Mouse (Mus musculus) neural tube, embryonic 12.5 days (tissue): Measurements from ENCODE around the gene Eif5b. TPM values are rescaled to one million over a fixed set of nuclear protein-coding genes. Genes with fewer than 3 reads are reported as not detected.
"Not testable (repeated sequence)": the region's sequence is repeated elsewhere in the genome, so short reads cannot be mapped to it uniquely, and the experiment has no call there.

ENCODE experiments used
- ATAC-seq: fragments of 200-750 bp; cut with Nextera tagmentation; 2 replicates; pipeline ENCODE4 v1.8.0; 2017; ENCODE audit warnings: low read depth, mild to moderate bottlenecking, moderate TSS enrichment, moderate library complexity; ENCODE audit not compliant: low FRiP score
- H3K27ac ChIP-seq: fragments of 300-500 bp; sonication (generic); 2 replicates; pipeline ENCODE4 v1.5.1; 2016
- H3K27me3 ChIP-seq: fragments of 300-500 bp; sonication (generic); replicated peaks from 2 replicates; pipeline ENCODE4 v1.6.1; 2016; ENCODE audit warnings: mild to moderate bottlenecking
- H3K36me3 ChIP-seq: fragments of 300-500 bp; sonication (generic); 2 replicates; pipeline ENCODE4 v1.6.1; 2016; ENCODE audit warnings: mild to moderate bottlenecking
- H3K4me1 ChIP-seq: fragments of 300-500 bp; sonication (generic); 2 replicates; pipeline ENCODE4 v1.6.1; 2016
- H3K4me2 ChIP-seq: fragments of 300-500 bp; sonication (generic); replicated peaks from 2 replicates; pipeline ENCODE4 v1.6.1; 2016; ENCODE audit warnings: mild to moderate bottlenecking
- H3K4me3 ChIP-seq: fragments of 300-500 bp; sonication (generic); 2 replicates; pipeline ENCODE4 v1.5.1; 2016
- H3K9ac ChIP-seq: fragments of 300-500 bp; sonication (generic); 2 replicates; pipeline ENCODE4 v1.6.1; 2016; ENCODE audit warnings: mild to moderate bottlenecking
- H3K9me3 ChIP-seq: fragments of 300-500 bp; sonication (generic); 2 replicates; pipeline ENCODE4 v1.6.1; 2016; ENCODE audit warnings: mild to moderate bottlenecking
- whole genome bisulfite sequencing: fragments of 180-500 bp; shearing (Covaris S2); methylation state at CpG from one replicate; pipeline ENCODE4 v1.1.7; 2016; 5-methylcytosine and 5-hydroxymethylcytosine counted together
- polyA plus RNA-seq: library from polyadenylated mRNA; unstranded; fragments of >200 nt; fragmentation: Nextera tagmentation; extraction: Ambion mirVana; gene quantifications from 2 replicates; pipeline ENCODE4 v1.2.1, GENCODE M21; 2016

The Eif5b gene
- polyA plus RNA-seq, 1 experiment from 2014 or later, result 26.6 TPM

DNA sequence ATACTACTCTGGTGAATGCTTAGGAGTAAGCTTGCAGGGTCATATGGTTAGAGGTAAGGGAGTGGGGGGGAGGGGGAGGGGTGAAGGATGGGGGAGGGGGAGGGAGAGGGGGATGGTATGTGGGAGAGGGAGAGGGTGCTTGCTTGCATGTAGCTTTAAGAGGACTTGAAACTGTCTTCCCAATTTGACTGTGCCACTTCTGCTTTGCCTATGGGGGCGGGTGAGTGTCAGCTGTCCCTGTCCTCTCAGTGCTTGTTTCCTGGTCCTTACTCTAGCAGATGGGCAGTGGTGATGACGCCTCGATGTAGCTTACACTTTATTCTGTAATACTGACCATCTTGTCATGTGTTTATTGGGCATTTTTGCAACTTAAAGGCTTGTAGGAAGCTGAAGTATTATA lies 14.3 kb downstream of the Eif5b start:
- Histone ChIP-seq H3K27ac (no peak overlapping the region), H3K27me3 (no peaks in the 10 kb centered on the region), H3K9me3 (no peaks in the 10 kb centered on the region), H3K4me1 (no peaks in the 10 kb centered on the region), H3K36me3 (no peaks in the 10 kb centered on the region), H3K4me3 (no peak overlapping the region), H3K9ac (no peak overlapping the region), H3K4me2 (no peak overlapping the region)
- WGBS, result 90% methylated on average over 3 of the region's 3 CpGs
- ATAC-seq, result no peak

DNA sequence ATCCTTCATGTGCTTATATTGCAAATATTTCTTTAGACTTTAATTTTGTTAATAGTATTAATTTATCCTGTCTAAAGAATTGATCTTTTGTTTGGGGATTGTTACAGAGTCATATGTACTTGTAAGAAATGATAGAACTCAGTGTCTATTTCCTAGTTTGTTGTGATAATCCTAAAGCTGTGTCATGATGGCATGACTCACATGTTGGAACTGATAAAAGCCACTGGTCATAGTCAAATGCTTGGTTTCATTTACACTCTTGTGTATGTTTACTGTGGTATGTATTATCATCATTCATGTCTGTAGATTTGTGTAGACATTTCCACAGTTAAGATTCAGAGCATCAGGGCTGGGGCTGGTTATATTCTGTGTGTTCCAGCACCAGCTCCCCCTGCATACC lies 14.7 kb downstream of the Eif5b start:
- Histone ChIP-seq H3K4me2 (no peak overlapping the region), H3K4me3 (no peak overlapping the region), H3K27ac (no peak overlapping the region), H3K36me3 (no peaks in the 10 kb centered on the region), H3K4me1 (no peaks in the 10 kb centered on the region), H3K9ac (no peak overlapping the region), H3K27me3 (no peaks in the 10 kb centered on the region), H3K9me3 (no peaks in the 10 kb centered on the region)
- ATAC-seq, result no peak

DNA sequence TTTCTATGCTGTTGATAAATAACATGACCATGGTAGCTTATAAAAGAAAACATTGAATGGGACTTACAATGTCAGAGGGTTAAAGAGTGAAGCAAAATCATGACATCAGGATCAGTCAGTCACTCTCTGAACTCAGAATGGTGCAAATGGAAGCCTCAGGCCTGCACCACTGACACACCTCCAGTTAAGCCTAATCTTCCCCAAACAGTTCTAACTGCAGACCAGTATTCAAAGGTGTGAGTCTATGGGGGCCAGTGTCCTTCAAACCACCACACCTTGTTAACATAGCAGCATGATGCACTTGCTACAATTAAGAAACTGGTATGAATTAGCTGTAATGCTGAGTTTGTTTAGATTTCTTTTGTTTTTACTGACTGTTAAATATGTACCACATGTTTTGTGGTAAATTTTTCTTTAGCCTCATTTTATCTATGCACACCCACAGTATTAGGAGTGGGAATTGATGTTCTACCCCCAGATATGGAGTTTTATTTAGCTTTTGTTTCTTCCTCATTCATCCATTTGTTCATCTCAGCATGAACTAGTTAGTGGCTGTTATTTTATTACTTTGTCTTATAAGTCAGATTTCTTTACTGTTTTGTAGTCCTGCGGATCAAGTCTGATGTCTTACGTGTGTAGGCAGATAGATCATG lies 16.9 kb downstream of the Eif5b start:
- Histone ChIP-seq H3K27me3 (no peaks in the 10 kb centered on the region), H3K27ac (no peak overlapping the region), H3K36me3 (peaks cover 16% of the 10 kb centered on the region), H3K9me3 (no peaks in the 10 kb centered on the region), H3K4me1 (no peaks in the 10 kb centered on the region), H3K4me3 (no peak overlapping the region), H3K9ac (no peak overlapping the region), H3K4me2 (no peak overlapping the region)
- 93% methylated on average over 2 of the region's 2 CpGs for WGBS
- ATAC-seq, result no peak

DNA sequence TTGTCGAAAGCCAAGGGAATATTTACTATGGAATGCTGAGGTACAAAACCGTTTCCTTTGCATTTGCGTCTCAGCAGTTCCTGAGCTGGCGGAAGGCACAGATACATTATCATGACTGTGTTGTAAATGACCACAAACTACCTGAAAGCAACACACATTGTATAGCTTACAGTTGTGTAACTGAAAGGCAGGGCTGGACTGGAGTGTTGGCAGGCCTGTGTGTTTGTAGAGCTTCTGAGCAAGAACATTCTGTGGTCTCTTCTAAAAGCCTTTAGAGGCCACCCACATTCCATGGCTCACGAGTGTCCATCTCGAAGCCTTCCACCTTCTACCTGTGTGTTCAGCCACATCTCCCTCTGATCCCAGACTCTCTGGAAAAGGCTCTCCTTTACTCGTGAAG lies 29.5 kb downstream of the Eif5b start:
- no peak overlapping the region for H3K9ac ChIP-seq
- H3K27me3 ChIP-seq, result no peaks in the 10 kb centered on the region
- no peak overlapping the region for H3K4me2 ChIP-seq
- H3K4me3 ChIP-seq, result no peak overlapping the region
- no peaks in the 10 kb centered on the region for H3K9me3 ChIP-seq
- no peaks in the 10 kb centered on the region for H3K4me1 ChIP-seq
- H3K27ac ChIP-seq, result no peak overlapping the region
- WGBS, result 96% methylated on average over 7 of the region's 7 CpGs
- no peak for ATAC-seq
- H3K36me3 ChIP-seq, result peaks cover 24% of the 10 kb centered on the region

DNA sequence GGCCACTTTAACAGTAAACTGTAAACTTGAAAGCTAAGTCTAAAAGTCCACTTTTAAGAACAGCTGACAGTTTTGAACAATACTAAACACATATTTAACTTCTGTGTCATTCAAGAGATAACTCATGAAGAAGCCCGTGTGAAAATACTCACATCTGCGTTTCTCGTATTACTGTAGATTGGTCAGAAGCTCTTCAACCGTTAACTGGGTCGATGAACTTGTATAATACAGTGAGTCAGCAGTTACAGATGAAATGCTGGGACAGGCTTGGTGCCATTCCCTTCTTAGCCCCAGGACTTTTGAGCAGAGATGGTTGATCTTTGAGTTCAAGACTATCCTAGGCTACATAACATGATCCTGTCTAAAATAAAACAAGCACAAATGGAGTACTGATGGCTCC lies 33.6 kb downstream of the Eif5b start:
- Histone ChIP-seq H3K36me3 (peaks cover 32% of the 10 kb centered on the region), H3K27me3 (no peaks in the 10 kb centered on the region), H3K4me1 (no peaks in the 10 kb centered on the region), H3K9me3 (no peaks in the 10 kb centered on the region), H3K4me3 (no peak overlapping the region), H3K9ac (no peak overlapping the region), H3K27ac (no peak overlapping the region), H3K4me2 (no peak overlapping the region)
- ATAC-seq, result no peak
- WGBS, result 93% methylated on average over 5 of the region's 5 CpGs

DNA sequence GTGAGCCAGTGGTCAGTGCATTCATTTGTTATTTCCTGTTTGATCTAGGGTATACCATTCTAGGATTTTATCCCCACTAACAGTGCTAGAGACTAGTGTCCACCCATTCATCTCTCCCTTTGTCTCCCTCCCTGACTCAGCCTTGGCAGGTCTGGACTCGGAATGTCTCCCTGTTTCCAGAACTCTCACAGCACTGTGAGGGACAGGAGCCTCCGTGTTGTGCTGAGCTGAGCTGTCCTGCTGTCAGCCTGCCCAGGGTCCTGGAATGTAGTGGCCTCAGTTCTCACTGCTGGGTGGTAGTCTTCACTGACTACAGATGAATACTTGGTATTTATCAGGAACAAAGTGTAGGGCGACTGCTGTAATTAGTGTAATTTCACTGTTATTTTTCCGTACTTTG lies 37.7 kb downstream of the Eif5b start:
- H3K4me3 ChIP-seq, result no peak overlapping the region
- H3K27ac ChIP-seq, result no peak overlapping the region
- peaks cover 64% of the 10 kb centered on the region for H3K36me3 ChIP-seq
- WGBS, result 95% methylated on average over 4 of the region's 4 CpGs
- H3K4me1 ChIP-seq, result no peaks in the 10 kb centered on the region
- no peak overlapping the region for H3K4me2 ChIP-seq
- ATAC-seq, result no peak
- no peaks in the 10 kb centered on the region for H3K9me3 ChIP-seq
- no peak overlapping the region for H3K9ac ChIP-seq
- no peaks in the 10 kb centered on the region for H3K27me3 ChIP-seq

DNA sequence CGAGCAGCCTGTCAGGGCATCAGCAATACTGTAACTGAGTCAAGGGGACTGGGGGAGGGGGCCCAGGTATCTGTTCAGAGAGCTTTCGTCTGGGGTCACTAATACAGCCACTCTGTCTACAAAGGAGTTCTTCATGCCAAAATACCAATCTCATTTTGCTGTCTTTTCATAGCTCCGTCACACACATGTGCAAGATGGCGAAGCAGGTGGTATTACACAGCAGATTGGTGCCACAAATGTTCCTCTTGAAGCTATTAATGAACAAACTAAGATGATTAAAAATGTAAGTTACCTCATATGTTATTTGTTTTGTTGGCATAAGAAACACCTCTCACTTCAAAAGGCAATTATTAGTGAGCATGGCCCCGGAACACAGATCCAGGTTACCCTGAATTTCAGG lies 39.6 kb downstream of the Eif5b start:
- no peak for ATAC-seq
- H3K27me3 ChIP-seq, result no peaks in the 10 kb centered on the region
- no peak overlapping the region for H3K9ac ChIP-seq
- H3K4me2 ChIP-seq, result no peak overlapping the region
- H3K4me1 ChIP-seq, result no peaks in the 10 kb centered on the region
- WGBS, result 89% methylated on average over 5 of the region's 5 CpGs
- H3K36me3 ChIP-seq, result peaks cover 72% of the 10 kb centered on the region
- no peak overlapping the region for H3K27ac ChIP-seq
- H3K9me3 ChIP-seq, result no peaks in the 10 kb centered on the region
- H3K4me3 ChIP-seq, result no peak overlapping the region

DNA sequence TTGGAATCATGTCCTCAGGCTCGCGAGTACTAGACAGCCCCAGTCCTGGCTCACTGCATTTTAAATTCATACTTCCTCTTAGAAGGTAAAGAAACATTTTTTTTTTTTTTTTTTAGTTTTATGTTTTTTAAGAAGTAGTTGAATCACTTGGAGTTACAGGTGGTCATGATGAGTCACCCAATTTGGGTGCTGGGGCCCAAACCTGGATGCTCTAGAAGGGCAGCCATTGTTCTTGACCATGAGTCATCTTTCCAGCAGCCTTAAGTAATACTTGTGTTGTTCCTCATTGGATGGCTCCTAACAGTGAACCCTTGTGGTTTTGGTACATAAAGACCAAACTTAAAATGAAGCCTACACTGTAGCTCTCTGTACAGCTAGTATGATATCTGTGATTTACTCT lies 41.1 kb downstream of the Eif5b start:
- H3K4me1 ChIP-seq, result no peaks in the 10 kb centered on the region
- 95% methylated on average over 2 of the region's 2 CpGs for WGBS

DNA sequence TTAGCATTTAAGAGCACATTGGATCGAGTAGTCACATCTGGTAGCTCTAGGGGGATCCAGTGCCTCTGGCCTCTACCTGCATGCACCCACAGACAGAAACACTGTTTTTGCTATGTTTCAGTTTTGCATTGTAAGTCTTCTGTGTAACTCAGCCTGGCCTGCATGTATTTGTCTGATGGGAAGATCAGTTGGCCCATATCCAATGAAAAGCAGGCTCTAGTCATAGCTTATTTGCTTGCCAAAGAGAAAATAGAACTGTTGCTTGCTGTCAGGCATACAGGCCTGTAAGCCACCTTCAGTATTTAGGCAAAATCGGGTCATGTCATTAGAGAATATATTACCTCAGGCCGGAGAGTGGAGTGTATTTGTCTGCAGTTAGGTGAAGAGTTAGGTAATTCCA lies 50.3 kb downstream of the Eif5b start:
- WGBS, result 91% methylated on average over 3 of the region's 3 CpGs
- Histone ChIP-seq H3K4me2 (no peak overlapping the region), H3K9me3 (no peaks in the 10 kb centered on the region), H3K27me3 (no peaks in the 10 kb centered on the region), H3K4me1 (no peaks in the 10 kb centered on the region), H3K36me3 (peaks cover 87% of the 10 kb centered on the region), H3K9ac (no peak overlapping the region), H3K4me3 (no peak overlapping the region), H3K27ac (no peak overlapping the region)
- ATAC-seq, result no peak

More for the DNA sequence above, 41.1 kb downstream of the Eif5b start:
- H3K4me3 ChIP-seq, result no peak overlapping the region
- H3K9me3 ChIP-seq, result no peaks in the 10 kb centered on the region
- ATAC-seq, result no peak
- no peaks in the 10 kb centered on the region for H3K27me3 ChIP-seq
- no peak overlapping the region for H3K9ac ChIP-seq
- no peak overlapping the region for H3K27ac ChIP-seq
- H3K4me2 ChIP-seq, result no peak overlapping the region
- peaks cover 72% of the 10 kb centered on the region for H3K36me3 ChIP-seq

DNA sequence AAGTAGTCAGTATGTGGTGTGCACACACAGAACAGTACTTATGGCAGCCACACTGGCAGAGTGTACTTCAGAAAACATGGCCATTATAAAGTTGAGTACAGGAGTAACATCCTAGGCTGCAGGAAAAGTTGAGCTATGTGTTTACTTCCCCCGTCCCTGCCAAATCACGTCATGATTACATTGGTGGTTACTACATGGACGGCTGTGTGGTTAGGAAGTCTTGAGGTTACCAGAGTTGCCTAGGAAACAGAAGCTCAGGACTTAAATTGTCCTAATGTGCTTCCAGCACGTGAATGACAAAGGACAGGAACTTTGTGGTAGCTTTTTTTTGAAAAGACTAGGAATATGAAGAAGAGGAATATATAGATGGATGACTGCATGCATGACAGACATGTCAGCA lies 51.8 kb downstream of the Eif5b start:
- Histone ChIP-seq H3K4me1 (no peaks in the 10 kb centered on the region), H3K4me3 (no peak overlapping the region), H3K9me3 (no peaks in the 10 kb centered on the region), H3K36me3 (peaks cover 94% of the 10 kb centered on the region), H3K4me2 (no peak overlapping the region), H3K27ac (no peak overlapping the region), H3K27me3 (no peaks in the 10 kb centered on the region), H3K9ac (no peak overlapping the region)
- WGBS, result 79% methylated on average over 4 of the region's 4 CpGs
- no peak for ATAC-seq

DNA sequence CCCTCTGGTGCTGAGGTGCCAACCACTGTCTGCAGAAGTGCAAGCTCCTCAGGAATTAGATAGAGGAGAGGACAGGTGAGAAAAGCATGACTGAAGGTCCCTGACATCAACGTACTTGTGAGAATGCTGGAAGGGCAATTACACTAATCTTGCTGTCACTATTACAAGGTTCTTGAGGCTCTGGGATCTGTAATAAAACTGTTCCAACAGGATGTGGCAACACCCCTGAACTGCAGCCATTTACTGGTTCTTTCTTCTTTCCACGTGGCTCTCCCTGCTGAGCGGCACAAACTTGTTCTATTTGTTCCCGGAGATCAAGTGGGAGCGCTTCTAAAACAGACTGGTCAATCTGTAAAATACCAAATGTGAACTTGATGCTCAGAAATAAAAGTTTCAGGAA lies 57.4 kb downstream of the Eif5b start:
- Histone ChIP-seq H3K36me3 (peaks cover 83% of the 10 kb centered on the region), H3K4me2 (no peak overlapping the region), H3K27me3 (no peaks in the 10 kb centered on the region), H3K9ac (no peak overlapping the region), H3K27ac (no peak overlapping the region), H3K4me3 (no peak overlapping the region), H3K9me3 (no peaks in the 10 kb centered on the region), H3K4me1 (no peaks in the 10 kb centered on the region)
- WGBS, result 71% methylated on average over 5 of the region's 5 CpGs
- no peak for ATAC-seq

DNA sequence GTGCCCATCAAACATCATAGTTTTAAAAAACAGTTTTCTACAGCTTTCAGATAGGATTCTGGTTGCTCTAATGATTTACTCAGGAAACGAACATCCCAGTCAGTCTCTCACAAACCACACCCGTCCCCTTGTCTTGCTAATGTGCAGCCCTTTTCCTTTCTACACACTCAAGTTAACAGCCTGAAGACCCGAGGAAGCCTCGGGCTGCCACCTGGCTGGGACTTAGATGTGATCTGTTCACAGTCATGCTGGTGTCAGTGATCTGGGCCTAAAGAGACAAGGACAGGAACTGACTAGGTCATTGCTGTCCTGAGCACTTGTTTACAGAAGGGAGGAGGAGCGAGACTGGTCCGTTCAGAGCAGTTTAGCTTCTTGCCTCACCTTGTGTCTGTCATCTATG lies 60.6 kb downstream of the Eif5b start:
- no peak for ATAC-seq
- Histone ChIP-seq H3K27ac (no peak overlapping the region), H3K4me3 (no peak overlapping the region), H3K4me2 (no peak overlapping the region), H3K27me3 (no peaks in the 10 kb centered on the region), H3K4me1 (no peaks in the 10 kb centered on the region), H3K9ac (no peak overlapping the region), H3K9me3 (no peaks in the 10 kb centered on the region), H3K36me3 (peaks cover 72% of the 10 kb centered on the region)
- 77% methylated on average over 6 of the region's 6 CpGs for WGBS

DNA sequence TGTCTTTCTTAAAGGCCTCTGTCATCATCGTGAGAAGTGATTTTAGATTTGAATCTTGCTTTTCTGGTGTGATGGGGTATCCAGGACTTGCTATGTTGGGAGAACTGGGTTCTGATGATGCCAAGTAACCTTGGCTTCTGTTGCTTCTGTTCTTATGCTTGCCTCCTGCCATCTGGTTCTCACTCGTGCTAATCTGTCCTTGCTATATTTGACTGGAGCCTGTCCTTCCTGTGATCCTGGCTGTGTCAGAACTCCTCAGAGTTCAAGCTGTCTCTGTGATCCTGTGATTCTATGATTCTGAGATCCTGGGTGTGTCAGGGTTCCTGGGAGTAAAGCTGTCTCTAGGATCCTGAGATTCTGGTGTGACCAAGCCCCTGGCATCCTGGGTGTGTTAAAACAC lies 64.3 kb downstream of the Eif5b start:
- H3K36me3 ChIP-seq, result peaks cover 66% of the 10 kb centered on the region
- not testable (repeated sequence) for H3K9me3 ChIP-seq, H3K27me3 ChIP-seq, H3K27ac ChIP-seq, ATAC-seq, H3K9ac ChIP-seq, H3K4me2 ChIP-seq, H3K4me1 ChIP-seq, H3K4me3 ChIP-seq
- WGBS, result 95% methylated on average over 2 of the region's 2 CpGs
